In the genomic region with DNA sequence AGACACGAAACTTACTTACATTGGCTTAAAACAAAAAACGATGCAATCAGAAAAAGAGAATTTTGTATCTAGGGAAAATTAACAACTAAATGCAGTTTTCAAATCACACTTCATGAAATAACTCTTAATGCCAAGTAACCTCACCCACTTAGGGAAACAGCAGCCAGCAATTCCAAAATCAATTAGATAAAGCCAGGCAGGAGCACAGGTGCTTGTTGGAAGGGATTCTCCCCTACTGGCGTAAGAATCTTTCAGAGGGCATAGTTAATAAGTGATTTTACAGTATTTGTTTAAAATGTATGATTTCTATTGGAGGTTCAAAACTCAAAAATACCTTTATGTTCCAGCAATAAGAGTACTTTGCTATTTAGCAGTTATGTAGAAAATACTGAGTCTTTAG, we compare ENCODE assay signal across 45 mouse cellular contexts. TPM values are rescaled to one million over a fixed set of nuclear protein-coding genes. Genes with fewer than 3 reads are reported as not detected.
"Had no signal": no experiment of that assay in that cellular context is flagged by ENCODE, and none has a peak within 500 bp of the region (broad histone marks: within the 10 kb centered on the region; RNA-seq: fewer than 3 reads in every experiment).

No protein-coding gene starts in this region.

- DNase-seq: heart, postnatal 10 days; heart, postnatal 14 days; heart, postnatal 36 days; heart, postnatal 4 days; kidney, adult 11 months; kidney, adult 18-20 months; kidney, adult 2 months; kidney, adult 8-10 months; kidney, adult 9 months; kidney, postnatal 10 days; kidney, postnatal 14 days; kidney, postnatal 25 days; kidney, postnatal 36 days; kidney, postnatal 4 days; layer of hippocampus, adult 9-11 months; layer of hippocampus, postnatal 36 days had no signal

- H3K4me3 ChIP-seq: heart, embryonic 10.5 days; heart, embryonic 12.5 days; heart, embryonic 13.5 days; heart, embryonic 15.5 days; hindbrain, embryonic 10.5 days; hindbrain, embryonic 12.5 days; hindbrain, embryonic 13.5 days; hindbrain, embryonic 15.5 days; intestine, embryonic 15.5 days; kidney, embryonic 15.5 days; layer of hippocampus, adult 2 months had no signal

- H3K27ac ChIP-seq: heart, embryonic 10.5 days; heart, embryonic 13.5 days; heart, embryonic 15.5 days; hindbrain, embryonic 10.5 days; hindbrain, embryonic 12.5 days; hindbrain, embryonic 13.5 days; hindbrain, embryonic 14.5 days; hindbrain, embryonic 15.5 days; hindbrain, postnatal 0 days; intestine, embryonic 15.5 days; kidney, embryonic 15.5 days; kidney, postnatal 0 days; layer of hippocampus, adult 2 months had no signal

- H3K4me1 ChIP-seq: heart, embryonic 10.5 days; hindbrain, embryonic 10.5 days; hindbrain, embryonic 12.5 days; intestine, embryonic 15.5 days; kidney, embryonic 15.5 days had no signal

- H3K27me3 ChIP-seq: heart, embryonic 12.5 days; heart, embryonic 13.5 days; heart, embryonic 15.5 days; hindbrain, embryonic 12.5 days; hindbrain, embryonic 13.5 days; hindbrain, embryonic 15.5 days; intestine, embryonic 15.5 days; kidney, embryonic 15.5 days had no signal

- H3K36me3 ChIP-seq: heart, embryonic 15.5 days; hindbrain, embryonic 12.5 days; hindbrain, embryonic 13.5 days; hindbrain, embryonic 15.5 days; intestine, embryonic 15.5 days had no signal

- H3K9ac ChIP-seq: heart, embryonic 12.5 days; heart, embryonic 13.5 days; heart, embryonic 15.5 days; hindbrain, embryonic 12.5 days; hindbrain, embryonic 13.5 days; hindbrain, embryonic 14.5 days; hindbrain, embryonic 15.5 days; intestine, embryonic 15.5 days; kidney, embryonic 15.5 days had no signal

RNA-seq across cellular contexts. Expression of gene Lmod2, which starts 45.4 kb away (rescaled TPM):
- total RNA-seq: hematopoietic stem cell, adult 5-6 weeks; hindbrain, postnatal 0 days; layer of hippocampus, adult 18-20 months; layer of hippocampus, adult 2 months; layer of hippocampus, adult 8-10 months; layer of hippocampus, postnatal 10 days; layer of hippocampus, postnatal 14 days; layer of hippocampus, postnatal 25 days; layer of hippocampus, postnatal 36 days; left cerebral cortex, adult 18-20 months had no signal
- polyA plus RNA-seq: hindbrain, embryonic 10.5 days; hindbrain, embryonic 11.5 days; hindbrain, embryonic 12.5 days; hindbrain, embryonic 13.5 days; hindbrain, embryonic 14.5 days; hindbrain, embryonic 15.5 days; hindbrain, embryonic 16.5 days; hindbrain, postnatal 0 days; inflammation-experienced regulatory T-cells, adult 6 months; intestine, embryonic 14.5 days; intestine, embryonic 15.5 days; intestine, embryonic 16.5 days; intestine, postnatal 0 days; kidney, embryonic 14.5 days; kidney, postnatal 0 days; large intestine, adult 2 months had no signal
